Mouse (Mus musculus) MEL (cell line): ENCODE measurements around the gene Sumf1. TPM values are rescaled to one million over a fixed set of nuclear protein-coding genes. Genes with fewer than 3 reads are reported as not detected.

Source experiments
- DNase-seq: peaks from one replicate; pipeline ENCODE4 v3.0.0; 2011; ENCODE audit warnings: low read depth, low spot score
- H3K27ac ChIP-seq: 2 replicates; pipeline ENCODE4 v1.5.1; 2012; ENCODE audit warnings: low read depth, mild to moderate bottlenecking, control low read depth, low read length, moderate library complexity; ENCODE audit not compliant: control insufficient read depth
- H3K27me3 ChIP-seq, 2 experiments: fragments of 150-350 bp in 1 of 2; sonication (generic) in 1 of 2; 2 replicates each; pipeline ENCODE4 v1.6.1; 2012; ENCODE audit warnings: low read length in 2 of 2, mild to moderate bottlenecking in 2 of 2, improper control_type of control experiment in 1 of 2, moderate library complexity in 1 of 2; ENCODE audit not compliant: insufficient read depth in 2 of 2, control insufficient read depth in 1 of 2
- H3K36me3 ChIP-seq, 2 experiments: 2 replicates each; pipeline ENCODE4 v1.6.1; 2012 to 2014; ENCODE audit warnings: low read length in 2 of 2, improper control_type of control experiment in 1 of 2, inconsistent platforms in 1 of 2, mild to moderate bottlenecking in 1 of 2; ENCODE audit not compliant: insufficient read depth in 2 of 2, control insufficient read depth in 1 of 2
- H3K4me1 ChIP-seq, 2 experiments: fragments of 150-350 bp in 1 of 2; sonication (generic) in 1 of 2; 2 replicates each; pipeline ENCODE4 v1.6.1; 2012; ENCODE audit warnings: low read length in 2 of 2, improper control_type of control experiment in 1 of 2, mild to moderate bottlenecking in 1 of 2; ENCODE audit not compliant: insufficient read depth in 2 of 2, control insufficient read depth in 1 of 2
- H3K4me3 ChIP-seq, 2 experiments: fragments of 150-350 bp in 1 of 2; sonication (generic) in 1 of 2; 2 replicates each; pipeline ENCODE4 v1.5.1; 2012; ENCODE audit warnings: low read depth in 2 of 2, low read length in 2 of 2, mild to moderate bottlenecking in 2 of 2, moderate library complexity in 2 of 2, control low read depth in 1 of 2, improper control_type of control experiment in 1 of 2; ENCODE audit not compliant: control insufficient read depth in 1 of 2, insufficient read depth in 1 of 2
- H3K79me2 ChIP-seq: 2 replicates; pipeline ENCODE4 v1.6.1; 2012; ENCODE audit warnings: mild to moderate bottlenecking, low read length, moderate library complexity; ENCODE audit not compliant: control insufficient read depth, poor library complexity, insufficient read depth
- H3K9ac ChIP-seq: 2 replicates; pipeline ENCODE4 v1.6.1; 2012; ENCODE audit warnings: low read depth, mild to moderate bottlenecking, control low read depth, low read length, moderate library complexity; ENCODE audit not compliant: control insufficient read depth, poor library complexity, severe bottlenecking
- H3K9me3 ChIP-seq: fragments of 150-350 bp; sonication (generic); replicated peaks from 2 replicates; pipeline ENCODE4 v1.6.1; 2012; ENCODE audit warnings: mild to moderate bottlenecking, low read length, improper control_type of control experiment, moderate library complexity; ENCODE audit not compliant: insufficient read depth
- BHLHE40 ChIP-seq: IDR thresholded peaks from 2 replicates; pipeline ENCODE4 v1.6.1; 2012; ENCODE audit warnings: low read depth, mild to moderate bottlenecking, inconsistent platforms, low read length, improper control_type of control experiment, borderline replicate concordance
- CHD1 ChIP-seq: IDR thresholded peaks from 2 replicates; pipeline ENCODE4 v1.6.1; 2012; ENCODE audit warnings: low read depth, mild to moderate bottlenecking, inconsistent platforms, low read length, improper control_type of control experiment
- E2F4 ChIP-seq: IDR thresholded peaks from 2 replicates; pipeline ENCODE4 v1.6.1; 2011; ENCODE audit warnings: low read depth, low read length, improper control_type of control experiment, borderline replicate concordance
- ETS1 ChIP-seq: IDR thresholded peaks from 2 replicates; pipeline ENCODE4 v1.6.1; 2012; ENCODE audit warnings: low read depth, mild to moderate bottlenecking, inconsistent platforms, low read length, improper control_type of control experiment, moderate library complexity
- GABPA ChIP-seq: IDR thresholded peaks from 2 replicates; pipeline ENCODE4 v1.6.1; 2012; ENCODE audit warnings: low read depth, mild to moderate bottlenecking, inconsistent platforms, low read length, improper control_type of control experiment, moderate library complexity
- HCFC1 ChIP-seq: IDR thresholded peaks from 2 replicates; pipeline ENCODE4 v1.6.1; 2012; ENCODE audit warnings: low read depth, mild to moderate bottlenecking, inconsistent platforms, low read length, improper control_type of control experiment, moderate library complexity
- KAT2A ChIP-seq: conservative IDR thresholded peaks from 2 replicates; pipeline ENCODE4 v1.6.1; 2012; ENCODE audit warnings: low read depth, low read length, improper control_type of control experiment, inconsistent platforms
- MAFK ChIP-seq: IDR thresholded peaks from 2 replicates; pipeline ENCODE4 v1.6.1; 2011; ENCODE audit warnings: low read depth, mild to moderate bottlenecking, low read length, improper control_type of control experiment, borderline replicate concordance
- MXI1 ChIP-seq: IDR thresholded peaks from 2 replicates; pipeline ENCODE4 v1.6.1; 2011; ENCODE audit warnings: mild to moderate bottlenecking, low read depth, low read length, improper control_type of control experiment
- MYC ChIP-seq: IDR thresholded peaks from 2 replicates; pipeline ENCODE4 v1.6.1; 2011; ENCODE audit warnings: low read depth, mild to moderate bottlenecking, low read length, improper control_type of control experiment, moderate library complexity
- POLR2AphosphoS2 ChIP-seq: IDR thresholded peaks from 2 replicates; pipeline ENCODE4 v1.6.1; 2011; ENCODE audit warnings: low read length, improper control_type of control experiment
- RCOR1 ChIP-seq: IDR thresholded peaks from 2 replicates; pipeline ENCODE4 v1.6.1; 2012; ENCODE audit warnings: low read depth, mild to moderate bottlenecking, inconsistent platforms, low read length, improper control_type of control experiment
- ZMIZ1 ChIP-seq: IDR thresholded peaks from 2 replicates; pipeline ENCODE4 v1.6.1; 2012; ENCODE audit warnings: low read depth, mild to moderate bottlenecking, inconsistent platforms, low read length, improper control_type of control experiment, moderate library complexity
- polyA plus RNA-seq, 2 experiments: library from polyadenylated mRNA; stranded (reverse) in 1 of 2; unstranded in 1 of 2; fragments of >175 nt in 1 of 2; fragments of >200 nt in 1 of 2; gene quantifications; 2 replicates each; pipeline versions ENCODE4 v1.2.1 to v1.2.4; 2012; ENCODE audit warnings: low replicate concordance in 2 of 2, low read depth in 1 of 2; ENCODE audit not compliant: insufficient read length in 2 of 2, insufficient read depth in 1 of 2, missing spikeins in 1 of 2
- total RNA-seq: library from RNA; depleted of rRNA; stranded (reverse); fragments of 300-350 nt; gene quantifications from 2 replicates; pipeline ENCODE4 v1.2.3, GENCODE M21; 2012

Gene Sumf1
- total and polyA plus RNA-seq, 3 experiments: 9.4 to 11.2 TPM; not detected in 1

DNA sequence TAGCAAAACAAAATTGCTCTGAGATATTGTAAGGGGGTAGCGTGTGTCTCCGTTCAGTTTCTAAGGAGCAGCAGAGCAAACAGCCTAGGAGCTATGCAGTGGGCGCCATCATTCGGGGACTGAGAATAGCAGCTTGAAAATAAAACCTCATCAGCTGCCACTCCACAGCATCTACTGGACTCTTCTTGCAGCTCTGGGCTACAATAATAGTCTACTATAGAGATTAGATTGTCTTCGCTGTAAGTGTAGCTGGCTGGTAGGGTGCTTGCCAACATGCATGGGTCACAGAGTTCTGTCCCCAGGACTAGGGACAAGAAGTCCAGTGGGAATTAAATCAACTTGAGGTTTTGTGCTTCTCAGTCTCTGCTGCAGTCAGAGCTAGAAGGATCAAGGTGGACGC is 42.1 kb upstream of the Sumf1 start:
- no peaks in the 10 kb centered on the region; a peak in 1 of 4 replicates for H3K36me3 ChIP-seq
- H3K27me3 ChIP-seq: no peaks in the 10 kb centered on the region

DNA sequence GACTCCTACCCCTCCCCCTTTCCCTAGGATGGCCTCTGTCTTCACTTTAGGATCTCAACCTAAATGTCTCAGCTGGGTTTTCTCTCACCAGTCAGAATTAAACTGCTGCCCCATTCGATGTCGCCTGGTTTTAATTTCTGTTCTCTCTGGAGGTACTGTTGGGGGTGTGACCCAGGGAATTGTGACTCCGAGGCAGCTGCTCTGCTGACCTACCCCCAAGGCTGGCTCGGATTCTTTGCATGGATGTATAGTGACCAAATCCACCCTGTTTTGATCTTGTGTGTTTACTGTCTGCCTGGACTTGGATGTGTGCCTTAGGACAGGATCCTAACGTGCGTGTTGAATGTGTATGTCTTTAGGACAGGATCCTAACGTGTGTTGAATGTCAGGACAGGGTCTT is 40.8 kb upstream of the Sumf1 start:
- DNase-seq: no peak
- no peaks in the 10 kb centered on the region for H3K4me1 ChIP-seq
- H3K9me3 ChIP-seq: no peaks in the 10 kb centered on the region
- no peaks in the 10 kb centered on the region for H3K27me3 ChIP-seq
- no peaks in the 10 kb centered on the region; a peak in 1 of 4 replicates for H3K36me3 ChIP-seq
- H3K4me3 ChIP-seq: no peak overlapping the region
- no peaks in the 10 kb centered on the region for H3K79me2 ChIP-seq
- no peak overlapping the region for H3K9ac ChIP-seq
- H3K27ac ChIP-seq: no peak overlapping the region
- TF ChIP-seq RCOR1: no peak
- TF ChIP-seq POLR2AphosphoS2: no peak
- no peak for TF ChIP-seq BHLHE40
- TF ChIP-seq KAT2A: no peak
- TF ChIP-seq MAFK: no peak

More for the DNA sequence above, 42.1 kb upstream of the Sumf1 start:
- TF ChIP-seq ETS1 (no peak), CHD1 (no peak), GABPA (no peak), ZMIZ1 (no peak), E2F4 (no peak)
- no peak overlapping the region for H3K4me3 ChIP-seq
- H3K9ac ChIP-seq: no peak overlapping the region
- DNase-seq: no peak
- H3K4me1 ChIP-seq: no peaks in the 10 kb centered on the region
- no peaks in the 10 kb centered on the region for H3K79me2 ChIP-seq
- H3K9me3 ChIP-seq: no peaks in the 10 kb centered on the region
- H3K27ac ChIP-seq: no peak overlapping the region

DNA sequence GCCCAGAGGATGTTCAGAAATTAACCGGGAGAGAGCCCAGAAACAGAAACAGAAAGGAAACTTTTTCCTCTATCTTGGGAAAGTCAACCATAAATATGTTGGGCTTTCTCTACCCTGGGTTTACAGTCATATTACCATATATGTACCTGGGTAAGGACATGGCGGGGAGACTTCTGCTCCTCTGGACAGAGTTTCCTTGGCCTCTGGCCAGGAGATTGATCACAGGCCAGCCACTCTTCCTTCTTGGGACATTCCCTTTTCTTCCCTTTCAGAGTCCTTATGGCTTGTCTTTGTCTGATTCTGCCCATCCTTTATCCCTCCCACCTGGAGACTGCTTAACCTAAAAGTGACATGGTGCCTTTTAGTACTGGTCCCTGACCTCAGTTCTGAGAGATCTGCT is 39.6 kb upstream of the Sumf1 start:
- Histone ChIP-seq H3K9me3 (no peaks in the 10 kb centered on the region), H3K27ac (no peak overlapping the region), H3K4me1 (no peaks in the 10 kb centered on the region), H3K4me3 (no peak overlapping the region), H3K79me2 (no peaks in the 10 kb centered on the region), H3K9ac (no peak overlapping the region), H3K36me3 (no peaks in the 10 kb centered on the region; a peak in 1 of 4 replicates), H3K27me3 (no peaks in the 10 kb centered on the region)
- no peak for DNase-seq
- TF ChIP-seq MYC: no peak
- TF ChIP-seq HCFC1: no peak
- no peak for TF ChIP-seq MXI1
